Mouse (Mus musculus) left cerebral cortex, adult 18-20 months (tissue): Measurements from ENCODE around the gene Hdgf. TPM values are rescaled to one million over a fixed set of nuclear protein-coding genes. Genes with fewer than 3 reads are reported as not detected.
A peak's percentile ranks its signal among the peaks of the same experiment; 100 is the strongest.

Source experiments
- DNase-seq, 2 experiments: peaks; one replicate each; pipeline ENCODE4 v3.0.0; 2021 to 2022; ENCODE audit warnings: low spot score in 2 of 2, mixed read lengths in 1 of 2
- total RNA-seq, 2 experiments: library from RNA; stranded (reverse); gene quantifications; 2 replicates each; pipeline ENCODE4 v1.2.3; 2021

The Hdgf gene
- total RNA-seq, 2 experiments from 2014 or later = 154 TPM

DNA sequence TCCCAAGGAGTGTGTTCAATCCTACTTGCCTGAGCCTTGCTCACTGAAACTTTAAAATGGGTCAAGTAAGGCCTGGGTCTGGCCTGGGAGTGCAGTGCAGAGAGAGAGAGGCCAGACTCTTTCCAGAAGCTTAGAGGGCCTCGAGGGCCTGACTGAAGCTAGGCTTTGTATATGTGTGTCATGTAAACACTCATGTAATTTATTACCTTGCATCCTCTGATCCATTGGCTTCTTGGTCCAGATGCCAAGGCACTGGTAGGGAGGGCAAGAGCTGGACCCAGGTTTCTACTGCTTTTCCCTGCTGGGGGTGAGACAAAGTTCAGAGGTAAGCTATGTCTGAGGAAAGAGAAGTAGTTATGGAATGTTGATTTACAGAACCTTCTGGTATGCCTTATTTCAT lies 1.8 kb downstream of the Hdgf start:
- no peak for DNase-seq

DNA sequence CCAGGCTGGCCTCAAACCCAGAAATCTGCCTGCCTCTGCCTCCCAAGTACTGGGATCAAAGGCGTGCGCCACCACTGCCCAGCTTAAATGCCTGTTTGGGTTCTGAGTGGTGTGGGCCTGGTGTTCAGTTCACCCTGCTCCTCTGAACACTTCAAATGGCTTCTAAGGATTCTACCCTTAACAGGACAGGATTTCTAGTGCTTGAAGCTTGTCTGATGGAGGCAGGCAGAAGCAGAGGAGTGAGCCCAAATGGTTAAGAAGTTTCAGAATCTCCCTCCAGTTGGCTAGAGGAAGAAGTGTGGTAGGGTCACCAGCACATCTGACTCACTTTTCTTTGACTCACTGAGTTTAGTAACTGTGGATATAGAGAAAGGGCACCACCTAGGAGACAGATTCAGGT lies 3.3 kb downstream of the Hdgf start:
- DNase-seq = no peak

DNA sequence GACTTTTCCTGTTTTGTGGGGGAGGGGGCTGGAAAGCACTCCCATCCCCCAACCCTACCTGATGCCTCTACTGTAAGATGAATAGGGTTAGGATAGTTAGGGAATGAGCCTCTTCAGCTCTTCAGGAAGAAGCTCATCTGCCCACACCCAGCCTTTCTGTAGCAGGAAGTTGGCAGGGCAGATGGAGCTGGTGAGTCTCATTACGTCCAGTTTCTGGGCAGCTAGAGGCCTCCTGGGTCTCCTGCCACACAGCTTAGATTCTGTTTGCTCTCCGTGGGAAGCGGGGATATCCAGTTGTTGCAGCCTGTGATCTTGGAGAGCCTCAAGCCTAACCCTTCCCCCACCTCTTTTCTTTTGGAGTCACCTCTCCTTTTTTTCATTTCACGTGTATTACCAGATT lies 3.8 kb downstream of the Hdgf start:
- no peak for DNase-seq

DNA sequence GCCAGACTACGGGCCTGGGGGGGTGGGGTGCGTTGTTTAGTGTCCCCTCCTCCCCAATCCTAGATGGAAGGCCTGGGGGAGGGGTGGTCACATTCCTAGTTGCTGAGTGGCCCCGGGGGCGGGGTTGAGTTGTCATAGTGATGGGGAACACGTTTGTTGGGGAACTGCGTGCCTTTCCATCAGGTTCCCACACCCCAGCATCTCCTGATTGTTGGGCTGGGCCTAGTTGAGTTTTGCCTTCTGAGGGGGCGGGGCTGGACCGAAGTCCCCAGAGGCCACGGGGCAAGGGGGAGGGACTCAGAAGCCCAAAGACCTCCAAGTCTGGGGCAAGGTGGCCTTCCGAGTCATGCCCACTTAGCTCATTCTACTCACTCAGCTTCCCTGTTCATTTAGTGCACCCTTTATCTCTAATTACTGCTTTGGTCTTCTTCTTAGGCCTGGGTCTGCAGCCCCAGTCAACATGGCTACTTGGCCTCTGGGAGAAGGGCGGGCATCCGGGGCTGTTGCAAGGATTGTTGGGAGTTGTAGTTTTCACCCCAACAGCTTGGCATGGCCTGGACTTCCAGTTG lies 4.5 kb downstream of the Hdgf start:
- peak in 1 of 2 experiments; percentile 34 for DNase-seq

DNA sequence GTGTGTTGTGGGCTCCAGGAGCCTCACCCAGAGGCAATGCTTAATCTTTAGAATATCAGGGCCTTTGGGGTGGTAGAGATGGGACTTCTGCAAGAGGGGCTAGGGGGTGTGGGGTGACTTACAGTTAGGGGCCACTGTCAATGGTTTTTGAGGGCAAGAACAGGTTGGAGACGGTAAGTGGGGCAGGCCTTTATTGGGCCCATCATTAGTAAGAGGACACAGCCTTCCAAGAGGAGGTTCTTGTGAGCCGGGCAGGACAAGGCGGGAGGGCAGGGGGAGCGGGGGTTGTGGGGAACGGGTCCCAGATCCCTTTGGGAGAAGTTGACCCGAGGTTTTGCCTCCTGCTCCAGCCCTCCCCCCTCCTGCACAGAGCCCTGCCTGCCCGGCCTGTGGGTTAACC lies 7.4 kb downstream of the Hdgf start:
- DNase-seq = no peak

DNA sequence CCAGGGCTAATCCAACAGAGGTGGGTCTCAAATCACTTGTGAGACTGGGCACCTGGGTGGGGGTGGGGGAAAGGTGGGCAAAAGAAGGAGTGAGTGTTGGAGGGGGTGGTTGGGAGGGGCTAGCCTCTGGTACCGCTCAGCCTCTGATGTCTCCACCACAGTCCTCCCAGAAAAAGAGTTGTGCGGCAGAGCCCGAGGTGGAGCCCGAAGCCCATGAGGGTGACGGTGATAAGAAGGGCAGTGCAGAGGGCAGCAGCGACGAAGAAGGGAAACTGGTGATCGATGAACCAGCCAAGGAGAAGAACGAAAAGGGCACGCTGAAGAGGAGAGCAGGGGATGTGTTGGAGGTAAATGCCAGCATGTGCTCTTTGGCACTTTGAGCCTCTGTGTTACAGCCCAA lies 7.8 kb downstream of the Hdgf start:
- DNase-seq = no peak

DNA sequence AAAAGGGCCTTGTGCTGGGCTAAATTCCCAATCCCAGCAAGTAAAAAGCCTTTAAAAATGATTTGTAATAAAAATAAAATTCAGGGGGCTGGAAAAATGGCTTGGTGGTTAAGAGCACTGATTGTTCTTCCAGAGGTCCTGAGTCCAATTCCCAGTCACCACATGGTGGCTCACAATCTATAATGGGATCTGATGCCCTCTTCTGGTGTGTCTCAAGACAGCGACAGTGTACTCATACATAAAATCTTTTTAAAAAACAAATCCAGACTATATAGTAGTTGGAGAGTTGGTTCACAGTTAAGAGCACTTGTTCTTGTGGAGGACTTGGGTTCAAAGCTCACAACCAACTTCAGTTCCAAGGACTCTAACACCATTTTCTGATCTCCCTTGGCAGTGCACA lies 10.9 kb downstream of the Hdgf start:
- no peak for DNase-seq

DNA sequence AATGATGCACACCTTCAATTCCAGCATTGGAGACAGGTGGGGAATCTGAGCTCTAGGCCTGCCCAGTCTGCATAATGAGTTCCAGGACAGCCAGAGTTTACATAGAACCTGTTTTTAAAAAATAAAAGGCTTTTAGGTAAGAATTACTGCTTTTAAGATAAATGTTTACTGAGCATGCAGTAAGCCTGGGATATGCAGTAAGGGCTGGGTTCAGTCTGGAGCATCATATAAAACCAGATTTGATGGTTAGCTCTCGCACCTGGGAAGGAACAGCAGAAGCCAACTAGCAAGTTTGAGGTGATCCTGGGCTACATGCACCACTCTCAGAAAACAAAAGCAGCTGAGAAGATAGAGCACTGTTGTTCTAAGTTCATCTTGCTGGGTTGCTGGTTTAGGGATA lies 12.4 kb downstream of the Hdgf start:
- no peak for DNase-seq

DNA sequence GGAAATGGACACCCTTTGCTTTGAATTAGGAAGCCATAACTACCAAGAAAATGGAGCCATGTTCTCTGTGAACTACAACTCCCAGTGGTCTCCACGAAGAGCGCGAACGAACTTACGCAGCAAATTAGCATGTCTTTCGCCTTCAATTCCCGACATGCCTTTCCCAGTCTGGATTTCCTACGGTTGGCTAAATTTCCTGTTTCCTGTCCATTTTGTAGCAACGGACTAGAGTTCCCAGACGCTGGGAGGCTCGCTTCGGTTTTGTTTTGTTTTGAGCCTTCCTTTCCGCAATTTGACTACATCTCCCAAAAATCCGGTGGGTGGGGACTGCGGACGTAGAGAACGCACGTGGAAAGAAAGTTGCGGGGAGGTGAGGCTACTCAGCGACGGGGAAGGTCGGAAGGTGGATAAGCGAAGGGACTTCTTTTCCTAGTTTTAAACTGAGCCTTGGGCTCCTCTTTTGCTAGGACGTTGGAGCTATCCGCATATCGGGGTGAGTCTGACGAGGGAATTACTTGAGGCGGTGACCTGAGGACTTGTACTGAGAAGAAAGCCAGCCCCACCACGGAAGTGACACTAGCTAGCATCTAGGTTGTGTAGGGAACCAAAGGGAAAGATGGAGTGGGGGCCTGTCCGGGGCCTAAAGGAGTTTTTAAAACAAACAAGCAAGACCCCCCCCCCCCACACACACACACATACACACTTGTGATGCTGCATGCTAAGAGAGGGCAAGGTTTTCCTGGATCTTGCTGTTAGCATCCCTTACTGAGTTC lies 13.4 kb downstream of the Hdgf start, which contains the start of gene Mrpl24:
TSS of gene Mrpl24 (plus strand) at position 171 of the 773 bp plus-strand sequence.
- DNase-seq = peak; percentile 74 to 84

DNA sequence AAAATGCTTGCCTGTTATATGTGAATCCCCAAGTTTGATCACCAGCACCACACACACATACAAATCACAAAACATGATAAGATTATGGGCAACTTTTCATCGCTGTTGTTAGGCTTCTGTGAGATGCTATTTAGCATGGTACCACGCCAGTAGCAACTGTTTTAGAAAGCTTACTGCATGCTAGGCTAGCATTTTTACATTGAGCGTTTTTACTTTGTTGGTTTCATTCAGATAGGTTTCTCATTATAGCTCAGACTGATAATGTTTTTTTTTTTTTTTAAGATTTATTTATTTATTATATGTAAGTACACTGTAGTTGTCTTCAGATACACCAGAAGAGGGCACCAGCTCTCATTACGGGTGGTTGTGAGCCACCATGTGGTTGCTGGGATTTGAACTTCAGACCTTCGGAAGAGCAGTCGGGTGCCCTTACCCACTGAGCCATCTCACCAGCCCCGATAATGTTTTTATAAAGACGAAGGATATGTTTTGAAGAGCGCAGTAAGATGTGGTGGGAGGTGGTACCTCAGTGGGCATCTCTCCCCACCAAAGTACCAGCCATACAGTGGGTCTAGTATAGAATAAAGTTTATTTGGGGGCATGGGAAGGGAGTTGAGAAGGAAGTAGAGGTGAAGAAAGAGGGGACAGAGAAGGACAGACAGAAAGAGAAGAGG lies 14.3 kb downstream of the Hdgf start:
- DNase-seq = no peak

DNA sequence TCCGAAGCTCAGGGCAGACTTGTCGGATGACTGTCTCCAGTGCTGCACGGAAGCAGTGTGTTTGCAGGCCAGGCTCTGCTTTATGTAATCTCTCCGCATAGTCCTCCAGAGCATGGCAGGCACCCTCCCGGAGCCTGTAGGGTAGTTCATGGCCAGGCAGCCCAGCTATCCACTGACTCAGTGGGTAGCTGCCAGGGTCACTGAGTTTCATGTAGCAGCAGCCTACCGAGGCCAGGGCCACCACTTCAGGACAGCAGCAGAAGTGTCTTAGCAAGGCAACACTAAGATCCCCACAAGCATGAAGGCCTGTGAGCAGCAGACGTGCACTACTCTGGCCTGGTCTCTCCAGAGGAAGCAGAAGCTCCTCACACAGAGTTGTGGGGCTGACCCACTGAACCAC lies 18.9 kb downstream of the Hdgf start:
- no peak for DNase-seq

DNA sequence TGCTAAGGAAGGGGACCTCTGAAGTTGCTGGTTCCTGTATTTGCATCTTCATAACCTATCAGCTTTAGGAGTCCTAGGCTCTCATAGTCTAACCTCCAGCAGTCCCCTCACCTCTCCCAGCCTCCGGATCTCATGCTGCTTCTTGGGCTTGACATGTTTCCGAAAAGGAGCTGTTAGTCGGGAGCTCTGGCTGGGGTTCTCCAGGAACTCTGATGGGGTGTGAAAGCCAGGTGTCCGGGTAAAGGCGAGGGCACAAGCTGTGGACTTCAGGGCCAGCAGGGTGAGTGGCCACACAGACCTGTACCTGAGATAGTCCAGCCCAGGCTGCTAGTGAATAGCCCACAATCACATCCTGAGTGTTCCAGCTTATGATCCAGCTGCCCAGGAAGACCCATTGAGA lies 21.3 kb downstream of the Hdgf start:
- DNase-seq = no peak

DNA sequence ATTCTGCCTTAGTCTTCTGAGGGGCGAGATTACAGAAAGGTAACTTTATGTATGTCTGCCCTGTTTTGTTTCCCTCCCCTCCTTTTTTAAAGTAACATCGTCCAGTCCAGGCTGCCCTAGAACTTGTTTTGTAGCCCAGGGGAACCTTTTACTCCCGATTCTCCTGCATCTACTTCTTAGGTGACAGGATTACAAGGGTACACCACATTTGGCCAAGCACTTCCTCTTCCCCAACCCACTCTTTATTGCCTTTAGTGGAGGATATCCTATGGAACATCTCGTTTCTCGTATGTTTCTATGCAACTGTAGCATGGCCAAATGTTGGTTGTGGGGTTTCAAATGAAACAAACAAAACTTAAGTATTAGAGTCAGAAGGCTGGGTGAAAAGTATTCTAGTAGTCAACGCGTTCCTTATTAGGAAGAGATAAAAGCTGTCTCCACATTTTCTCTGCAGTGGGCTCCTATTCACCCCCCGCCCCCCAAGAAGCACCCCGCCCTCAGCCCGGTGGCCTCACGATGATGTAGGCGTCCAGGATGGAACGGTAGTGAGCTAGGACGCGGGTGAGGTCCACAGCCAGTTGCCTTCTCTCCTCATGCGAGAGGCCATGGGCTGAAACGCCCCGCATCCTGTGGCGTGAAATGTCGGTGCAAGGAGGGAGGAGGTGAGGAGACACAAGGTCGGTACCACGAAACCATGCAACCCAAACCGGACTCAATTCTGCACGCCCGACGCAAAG lies 23.4 kb downstream of the Hdgf start:
- no peak for DNase-seq

DNA sequence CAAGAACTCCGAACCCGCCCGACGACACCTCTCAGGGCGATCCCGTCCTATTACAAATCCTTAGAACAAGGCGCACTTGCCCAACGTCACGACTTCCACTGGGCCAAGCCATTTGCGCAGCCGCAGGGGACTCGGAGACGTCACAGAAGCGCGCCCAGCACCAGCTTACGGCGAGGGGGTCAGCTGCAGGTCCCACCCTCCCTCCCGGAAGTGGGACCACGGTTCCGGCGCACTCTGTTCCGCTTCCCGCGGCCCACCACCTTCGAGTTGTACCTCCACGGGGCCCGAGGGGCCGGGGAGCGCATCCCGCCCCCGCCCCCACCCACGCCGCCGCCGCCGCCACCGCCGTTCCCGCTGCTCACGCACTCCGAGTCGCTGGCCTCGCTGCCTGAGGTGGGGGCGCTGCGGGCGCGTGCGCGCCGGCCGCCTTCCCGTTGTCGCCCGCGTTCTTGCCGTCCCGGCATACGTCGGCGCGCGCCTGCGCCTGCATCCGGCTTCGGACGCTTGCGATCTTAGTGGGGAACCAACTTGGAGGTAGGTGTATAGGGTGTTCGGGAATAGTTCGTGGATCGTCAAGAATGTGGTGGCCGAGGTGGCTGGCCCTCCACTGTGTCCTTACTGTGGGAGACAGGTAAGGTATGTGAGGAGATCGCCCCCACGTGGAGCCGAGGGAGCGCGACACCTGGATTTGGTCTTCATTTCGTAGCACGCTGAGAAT lies 24.1 kb downstream of the Hdgf start, which contains the start of the genes Isg20l2 and Rrnad1:
TSS of gene Isg20l2 (plus strand) at position 237 of the 718 bp plus-strand sequence.
TSS of gene Rrnad1 (minus strand) at position 640 of the 718 bp plus-strand sequence.
- peak; percentile 98 to 99 for DNase-seq

DNA sequence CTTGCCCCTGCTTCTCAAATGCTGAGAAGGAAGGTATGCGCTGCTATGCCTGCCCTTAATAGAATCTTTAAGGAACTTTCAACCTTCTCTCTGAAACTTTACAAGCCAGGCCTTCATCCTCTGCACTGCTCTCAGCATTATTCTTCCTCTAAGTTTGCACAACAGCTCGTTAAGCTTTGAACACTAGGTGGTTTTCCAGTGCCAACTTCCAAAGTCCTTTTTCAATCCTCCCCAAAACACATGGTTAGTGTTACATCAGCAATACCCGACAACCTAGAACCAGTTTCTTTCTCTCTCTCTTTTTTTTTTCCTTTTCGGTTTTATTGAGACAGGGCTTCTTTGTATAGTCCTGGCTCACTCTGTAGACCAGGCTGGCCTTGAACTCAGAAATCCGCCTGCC lies 27.9 kb downstream of the Hdgf start:
- DNase-seq = no peak

DNA sequence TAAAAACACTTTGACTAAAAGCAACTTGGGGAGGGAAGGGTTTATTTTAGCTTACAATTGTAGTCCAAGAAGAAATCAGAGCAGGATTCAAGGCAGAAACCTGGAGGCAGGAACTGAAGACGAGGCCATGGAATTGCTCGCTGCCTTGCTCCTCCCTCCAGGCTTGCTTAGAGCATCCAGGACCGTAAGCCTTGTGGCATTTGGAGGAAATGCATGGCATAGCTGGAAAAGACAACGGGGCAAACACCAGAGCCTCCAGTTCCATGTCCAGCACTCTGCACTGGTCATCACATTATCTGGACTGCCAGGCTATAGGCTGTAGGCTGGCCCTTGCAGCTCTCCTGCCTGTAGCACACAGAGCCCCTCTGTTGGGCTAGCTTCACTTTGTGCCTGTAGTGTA lies 28.4 kb downstream of the Hdgf start:
- DNase-seq = no peak

DNA sequence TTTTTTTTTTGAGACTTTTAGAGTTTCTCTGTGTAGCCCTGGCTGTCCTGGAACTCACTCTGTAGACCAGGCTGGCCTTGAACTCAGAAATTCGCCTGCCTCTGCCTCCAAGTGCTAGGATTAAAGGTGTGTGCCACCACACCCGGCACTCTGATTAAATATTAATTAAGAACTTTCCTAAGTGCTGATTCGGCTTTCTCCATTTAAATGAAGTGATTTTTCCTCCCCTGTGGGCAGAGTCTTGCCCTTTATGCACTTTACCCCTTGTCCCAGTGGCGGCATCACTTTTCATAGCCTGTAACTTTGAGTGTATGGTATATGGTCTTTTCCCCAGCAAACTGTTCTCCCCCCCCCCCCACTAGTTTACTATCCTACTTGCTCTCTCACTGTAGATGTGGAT lies 29.1 kb downstream of the Hdgf start:
- DNase-seq = no peak

DNA sequence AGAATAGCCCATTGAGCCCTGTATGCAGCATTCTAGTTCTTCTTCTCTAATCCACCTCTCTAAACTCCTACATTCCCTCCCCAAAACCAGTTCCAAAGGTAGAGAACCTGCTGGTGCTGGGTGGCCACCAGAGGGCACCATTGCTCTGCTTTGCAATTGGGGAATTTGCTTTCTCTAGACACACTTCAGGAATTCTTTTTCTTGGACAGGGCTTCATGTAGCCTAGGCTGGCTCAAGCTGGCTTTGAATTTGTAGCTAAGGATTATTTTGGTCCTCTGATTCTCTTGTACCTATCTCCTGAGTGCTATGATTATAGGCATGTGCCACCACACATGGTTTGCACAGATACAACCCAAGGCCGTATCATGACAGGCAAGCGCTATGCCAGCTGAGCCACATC lies 29.7 kb downstream of the Hdgf start:
- peak; percentile 87 to 94 for DNase-seq

DNA sequence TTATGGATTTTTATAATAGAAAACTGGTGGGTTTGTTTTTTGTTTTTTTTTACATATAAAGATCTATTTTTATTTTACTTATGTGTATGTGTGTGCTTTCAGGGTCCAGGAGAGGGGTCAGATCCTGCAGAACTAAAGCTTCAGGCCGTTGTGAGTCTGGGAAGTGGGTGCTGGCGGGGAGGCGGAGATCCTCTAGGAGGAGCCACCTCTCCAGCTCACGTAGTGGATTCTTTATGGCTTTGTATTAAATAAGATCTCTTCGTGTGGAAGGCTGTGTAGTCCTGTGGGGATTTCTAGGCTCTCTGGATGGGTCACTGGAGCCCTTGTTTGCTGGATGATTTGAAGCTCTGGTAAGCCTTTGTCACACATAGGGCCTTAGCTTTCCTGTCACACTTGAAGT lies 34.5 kb downstream of the Hdgf start:
- DNase-seq = no peak

DNA sequence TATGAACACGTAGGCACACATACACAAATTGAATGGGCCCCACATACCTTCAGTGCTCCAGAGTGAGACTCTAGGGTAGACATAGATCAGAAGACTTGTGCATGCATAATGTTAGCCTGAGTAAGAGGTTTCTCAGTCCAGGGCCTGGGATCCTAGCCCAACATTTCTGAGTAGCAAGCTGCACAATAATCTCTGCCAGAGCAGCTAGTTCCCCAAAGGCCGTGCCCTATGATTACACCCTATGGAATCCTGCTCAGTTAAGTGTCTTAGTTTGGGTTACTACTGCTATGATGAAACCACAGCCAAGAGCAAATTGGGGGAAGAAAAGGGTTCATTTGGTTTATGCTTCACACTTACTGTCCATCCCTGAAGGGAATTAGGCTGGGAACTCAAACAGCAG lies 36.4 kb downstream of the Hdgf start:
- DNase-seq = no peak

DNA sequence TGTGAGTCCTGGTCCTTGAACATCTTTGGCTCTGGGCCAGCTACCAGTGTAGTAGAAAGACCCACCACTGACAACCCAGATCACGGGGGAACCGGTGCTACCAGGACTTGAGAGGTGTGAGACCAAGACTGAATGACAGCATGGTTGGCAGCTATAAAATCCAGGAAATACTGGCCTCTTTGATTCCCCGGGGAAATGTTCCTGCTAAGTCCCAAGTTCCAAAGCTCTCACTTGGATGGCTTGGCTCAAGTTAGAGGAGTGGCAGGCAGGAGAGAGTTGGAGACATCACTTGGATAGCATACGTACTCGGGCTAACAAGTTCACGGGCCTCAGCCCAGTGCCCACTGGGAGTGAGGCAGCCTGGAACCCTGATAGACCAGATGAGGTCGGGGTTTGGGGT lies 37.5 kb downstream of the Hdgf start:
- no peak for DNase-seq
